Mouse (Mus musculus): ENCODE data around the gene Tenm3.

GRCm38 (mm10) chr8:48341276-48341675 lies 502.5 kb downstream of the Tenm3 start:
- no peak for TF ChIP-seq CTCF (IDR thresholded peaks at IDR 0.05; ENCODE audit: extremely low read depth, insufficient read depth, low read length)
- no peak for TF ChIP-seq POLR2A (IDR thresholded peaks at IDR 0.05; ENCODE audit: extremely low read depth, insufficient read depth, low read length)
